Mouse (Mus musculus) gonadal fat pad, adult 2 months (tissue): ENCODE data around the gene Cd207. TPM values are rescaled to one million over a fixed set of nuclear protein-coding genes. Genes with fewer than 3 reads are reported as not detected.
"Not testable (repeated sequence)": the region's sequence is repeated elsewhere in the genome, so short reads cannot be mapped to it uniquely, and the experiment has no call there.

Experiments used
- DNase-seq: peaks from one replicate; pipeline ENCODE4 v3.0.0-alpha.2; 2012; ENCODE audit warnings: low read depth
- polyA plus RNA-seq: library from polyadenylated mRNA; depleted of rRNA; stranded (reverse); fragments of >200 nt; gene quantifications from 2 replicates; pipeline ENCODE4 v1.2.3, GENCODE M21; 2012; rRNA removed

The Cd207 gene
- polyA plus RNA-seq, 1 experiment, result not detected

- DNase-seq, result no peak
These were observed 20.3 kb upstream of the Cd207 start for GRCm38 (mm10) chr6:83697932-83698331.

GRCm38 (mm10) chr6:83696684-83697083 is 19.0 kb upstream of the Cd207 start:
- DNase-seq, result no peak

GRCm38 (mm10) chr6:83695731-83696130 is 18.1 kb upstream of the Cd207 start:
- DNase-seq, result no peak

- DNase-seq, result no peak
These were observed 16.2 kb upstream of the Cd207 start for GRCm38 (mm10) chr6:83693835-83694234.

GRCm38 (mm10) chr6:83692962-83693361 is 15.3 kb upstream of the Cd207 start:
- DNase-seq, result no peak

- DNase-seq, result no peak
These were observed 13.3 kb upstream of the Cd207 start for GRCm38 (mm10) chr6:83690936-83691335.

- no peak for DNase-seq
These were observed 12.6 kb upstream of the Cd207 start for GRCm38 (mm10) chr6:83690277-83690676.

GRCm38 (mm10) chr6:83689374-83689773 is 11.7 kb upstream of the Cd207 start:
- no peak for DNase-seq

GRCm38 (mm10) chr6:83673395-83673794 is 4.3 kb downstream of the Cd207 start:
- DNase-seq, result no peak

- DNase-seq, result no peak
These were observed 12.6 kb downstream of the Cd207 start for GRCm38 (mm10) chr6:83665009-83665408.

GRCm38 (mm10) chr6:83660821-83661220 is 16.8 kb downstream of the Cd207 start:
- no peak for DNase-seq

GRCm38 (mm10) chr6:83656087-83656486 is 21.6 kb downstream of the Cd207 start, which contains the start of gene Clec4f:
Gene Clec4f (minus strand): TSS chr6:83656187.
- DNase-seq, result no peak

- no peak for DNase-seq
These were observed 30.9 kb downstream of the Cd207 start for GRCm38 (mm10) chr6:83646715-83647114.

GRCm38 (mm10) chr6:83635329-83635728 is 42.3 kb downstream of the Cd207 start:
- no peak for DNase-seq

GRCm38 (mm10) chr6:83634631-83635030 is 43.0 kb downstream of the Cd207 start:
- not testable (repeated sequence) for DNase-seq

GRCm38 (mm10) chr6:83634106-83634505 is 43.6 kb downstream of the Cd207 start:
- DNase-seq, result not testable (repeated sequence)

GRCm38 (mm10) chr6:83631815-83632214 is 45.8 kb downstream of the Cd207 start:
- DNase-seq, result no peak

GRCm38 (mm10) chr6:83626781-83627180 is 50.9 kb downstream of the Cd207 start:
- DNase-seq, result no peak

Other genes with a start within 250 kb of the Cd207 start
- gene Tet3, start 218.8 kb downstream of the Cd207 start, polyA plus RNA-seq, result 10.6 and 16.0 TPM in 2 replicates
- 80.1 and 80.7 TPM in 2 replicates for gene Dguok, start 170.9 kb downstream of the Cd207 start, polyA plus RNA-seq
- 1,397 and 1,448 TPM in 2 replicates for gene Actg2, start 141.6 kb downstream of the Cd207 start, polyA plus RNA-seq
- gene Stambp, start 105.1 kb downstream of the Cd207 start, polyA plus RNA-seq, result 22.6 and 22.9 TPM in 2 replicates
- not detected in 2 replicates for gene Clec4f, start 21.7 kb downstream of the Cd207 start, polyA plus RNA-seq
- gene Vax2, start 33.4 kb upstream of the Cd207 start, polyA plus RNA-seq, result not detected in 2 replicates
- gene Atp6v1b1, start 65.1 kb upstream of the Cd207 start, polyA plus RNA-seq, result 8.9 and 10.4 TPM in 2 replicates
- gene Ankrd53, start 84.8 kb upstream of the Cd207 start, polyA plus RNA-seq, result 0.45 and 0.47 TPM in 2 replicates
- 134 and 139 TPM in 2 replicates for gene Tex261, start 98.0 kb upstream of the Cd207 start, polyA plus RNA-seq
- 32.1 and 36.4 TPM in 2 replicates for gene Nagk, start 117.1 kb upstream of the Cd207 start, polyA plus RNA-seq
- gene Paip2b, start 153.9 kb upstream of the Cd207 start, polyA plus RNA-seq, result 15.8 and 16.7 TPM in 2 replicates
- gene Zfp638, start 189.3 kb upstream of the Cd207 start, polyA plus RNA-seq, result 11.8 and 13.2 TPM in 2 replicates